Mouse (Mus musculus): ENCODE results near the gene Sarm1. TPM values are rescaled to one million over a fixed set of nuclear protein-coding genes. Genes with fewer than 3 reads are reported as not detected.

Sarm1 gene
- polyA plus RNA-seq, 1 experiment from 2014 or later: 37.0 TPM

GRCm38 (mm10) chr11:78528714-78529113 lies 31.2 kb upstream of the Sarm1 start:
- WGBS: 87% methylated on average over 9 of the region's 9 CpGs
- peaks cover 68% of the 10 kb centered on the region for H3K36me3 ChIP-seq
- H3K27me3 ChIP-seq (replicated peaks): no peaks in the 10 kb centered on the region
- 0 out of 2 replicates have a peak overlapping the region, but pooled peaks have one; percentile 1 for H3K9ac ChIP-seq
- no peak overlapping the region for H3K4me3 ChIP-seq
- no peaks in the 10 kb centered on the region for H3K9me3 ChIP-seq
- no peak overlapping the region for H3K4me2 ChIP-seq (replicated peaks)
- H3K4me1 ChIP-seq: no peaks in the 10 kb centered on the region
- no peak overlapping the region for H3K27ac ChIP-seq
- ATAC-seq (ENCODE audit: low FRiP score, low read depth): no peak

GRCm38 (mm10) chr11:78524838-78525237 lies 27.3 kb upstream of the Sarm1 start:
- H3K27ac ChIP-seq: no peak overlapping the region
- no peak overlapping the region for H3K4me2 ChIP-seq (replicated peaks)
- WGBS: 92% methylated on average over 2 of the region's 2 CpGs
- no peak for ATAC-seq (ENCODE audit: low FRiP score, low read depth)
- H3K4me3 ChIP-seq: no peak overlapping the region
- H3K9me3 ChIP-seq: no peaks in the 10 kb centered on the region
- no peaks in the 10 kb centered on the region for H3K4me1 ChIP-seq
- no peak overlapping the region for H3K9ac ChIP-seq
- H3K36me3 ChIP-seq: peaks cover 96% of the 10 kb centered on the region
- no peaks in the 10 kb centered on the region for H3K27me3 ChIP-seq (replicated peaks)

GRCm38 (mm10) chr11:78523241-78523955 lies 25.8 kb upstream of the Sarm1 start:
- 77% methylated on average over 9 of the region's 9 CpGs for WGBS
- no peak overlapping the region for H3K9ac ChIP-seq
- H3K36me3 ChIP-seq: peaks cover 95% of the 10 kb centered on the region
- no peak overlapping the region for H3K27ac ChIP-seq
- no peak for ATAC-seq (ENCODE audit: low FRiP score, low read depth)
- H3K4me2 ChIP-seq (replicated peaks): no peak overlapping the region
- H3K4me1 ChIP-seq: no peaks in the 10 kb centered on the region
- H3K4me3 ChIP-seq: no peak overlapping the region
- H3K27me3 ChIP-seq (replicated peaks): no peaks in the 10 kb centered on the region
- H3K9me3 ChIP-seq: no peaks in the 10 kb centered on the region

GRCm38 (mm10) chr11:78522481-78522997 lies 25.0 kb upstream of the Sarm1 start:
- Histone ChIP-seq H3K36me3 (peaks cover 95% of the 10 kb centered on the region), H3K4me1 (no peaks in the 10 kb centered on the region), H3K27me3 (replicated peaks) (no peaks in the 10 kb centered on the region), H3K9me3 (no peaks in the 10 kb centered on the region), H3K27ac (no peak overlapping the region), H3K4me3 (no peak overlapping the region), H3K4me2 (replicated peaks) (no peak overlapping the region), H3K9ac (no peak overlapping the region)
- no peak for ATAC-seq (ENCODE audit: low FRiP score, low read depth)
- 88% methylated on average over 1 of the region's 1 CpGs for WGBS

- Histone ChIP-seq H3K27ac (no peak overlapping the region), H3K4me1 (no peaks in the 10 kb centered on the region), H3K27me3 (replicated peaks) (no peaks in the 10 kb centered on the region), H3K9me3 (no peaks in the 10 kb centered on the region), H3K9ac (no peak overlapping the region), H3K36me3 (peaks cover 90% of the 10 kb centered on the region), H3K4me3 (no peak overlapping the region), H3K4me2 (replicated peaks) (no peak overlapping the region)
- 91% methylated on average over 3 of the region's 3 CpGs for WGBS
- ATAC-seq (ENCODE audit: low FRiP score, low read depth): no peak
Observed at GRCm38 (mm10) chr11:78521880-78522279, 24.3 kb upstream of the Sarm1 start.

- no peaks in the 10 kb centered on the region for H3K9me3 ChIP-seq
- H3K4me1 ChIP-seq: no peaks in the 10 kb centered on the region
- H3K36me3 ChIP-seq: peaks cover 87% of the 10 kb centered on the region
- H3K9ac ChIP-seq: no peak overlapping the region
- no peaks in the 10 kb centered on the region for H3K27me3 ChIP-seq (replicated peaks)
- H3K4me2 ChIP-seq (replicated peaks): no peak overlapping the region
- no peak for ATAC-seq (ENCODE audit: low FRiP score, low read depth)
- WGBS: 92% methylated on average over 10 of the region's 10 CpGs
- H3K27ac ChIP-seq: no peak overlapping the region
- H3K4me3 ChIP-seq: no peak overlapping the region
Observed at GRCm38 (mm10) chr11:78518931-78519330, 21.4 kb upstream of the Sarm1 start.

GRCm38 (mm10) chr11:78515549-78516325 lies 18.2 kb upstream of the Sarm1 start:
- Histone ChIP-seq H3K27ac (no peak overlapping the region), H3K36me3 (peaks cover 55% of the 10 kb centered on the region), H3K9ac (no peak overlapping the region), H3K4me2 (replicated peaks) (no peak overlapping the region), H3K9me3 (no peaks in the 10 kb centered on the region), H3K27me3 (replicated peaks) (no peaks in the 10 kb centered on the region), H3K4me3 (no peak overlapping the region), H3K4me1 (peaks cover 21% of the 10 kb centered on the region)
- WGBS: 62% methylated on average over 2 of the region's 2 CpGs
- no peak for ATAC-seq (ENCODE audit: low FRiP score, low read depth)

- H3K27me3 ChIP-seq (replicated peaks): no peaks in the 10 kb centered on the region
- peaks cover 41% of the 10 kb centered on the region for H3K36me3 ChIP-seq
- no peak overlapping the region for H3K9ac ChIP-seq
- WGBS: 79% methylated on average over 3 of the region's 3 CpGs
- ATAC-seq (ENCODE audit: low FRiP score, low read depth): no peak
- H3K4me2 ChIP-seq (replicated peaks): peak overlapping the region; percentile 90
- peaks cover 21% of the 10 kb centered on the region for H3K4me1 ChIP-seq
- no peak overlapping the region for H3K27ac ChIP-seq
- no peaks in the 10 kb centered on the region for H3K9me3 ChIP-seq
- H3K4me3 ChIP-seq: peak overlapping the region; percentile 89
Observed at GRCm38 (mm10) chr11:78513106-78513790, 15.7 kb upstream of the Sarm1 start.

GRCm38 (mm10) chr11:78512025-78512957 lies 14.7 kb upstream of the Sarm1 start, which contains the start of the genes Tmem199 and Poldip2:
Gene Tmem199 (minus strand): TSS chr11:78512172.
Gene Poldip2 (plus strand): TSS chr11:78512193.
- WGBS: 2% methylated on average over 65 of the region's 67 CpGs
- peaks cover 21% of the 10 kb centered on the region for H3K4me1 ChIP-seq
- peak within 1 kb of the TSS; percentile 90 for H3K4me2 ChIP-seq (replicated peaks)
- peak within 1 kb of the TSS; percentile 89 for H3K4me3 ChIP-seq
- H3K27ac ChIP-seq: peak within 1 kb of the TSS; percentile 59; the same call in 1 of the 2 replicates
- no peaks in the 10 kb centered on the region for H3K27me3 ChIP-seq (replicated peaks)
- peak; percentile 95 for ATAC-seq (ENCODE audit: low FRiP score, low read depth)
- H3K9me3 ChIP-seq: no peaks in the 10 kb centered on the region
- peaks cover 42% of the 10 kb centered on the region for H3K36me3 ChIP-seq
- peak within 1 kb of the TSS; percentile 92 for H3K9ac ChIP-seq

GRCm38 (mm10) chr11:78509148-78509547 lies 11.6 kb upstream of the Sarm1 start:
- WGBS: 86% methylated on average over 5 of the region's 5 CpGs
- no peak overlapping the region for H3K9ac ChIP-seq
- H3K4me1 ChIP-seq: peaks cover 21% of the 10 kb centered on the region
- H3K4me2 ChIP-seq (replicated peaks): no peak overlapping the region
- H3K4me3 ChIP-seq: no peak overlapping the region
- H3K36me3 ChIP-seq: peaks cover 31% of the 10 kb centered on the region
- no peak for ATAC-seq (ENCODE audit: low FRiP score, low read depth)
- no peaks in the 10 kb centered on the region for H3K9me3 ChIP-seq
- no peak overlapping the region for H3K27ac ChIP-seq
- H3K27me3 ChIP-seq (replicated peaks): no peaks in the 10 kb centered on the region

GRCm38 (mm10) chr11:78505430-78505829 lies 7.9 kb upstream of the Sarm1 start:
- no peak overlapping the region for H3K27ac ChIP-seq
- no peak overlapping the region for H3K9ac ChIP-seq
- peaks cover 11% of the 10 kb centered on the region for H3K27me3 ChIP-seq (replicated peaks)
- H3K4me1 ChIP-seq: no peaks in the 10 kb centered on the region
- H3K36me3 ChIP-seq: peaks cover 31% of the 10 kb centered on the region
- ATAC-seq (ENCODE audit: low FRiP score, low read depth): no peak
- no peak overlapping the region for H3K4me3 ChIP-seq
- WGBS: 78% methylated on average over 3 of the region's 3 CpGs
- H3K9me3 ChIP-seq: no peaks in the 10 kb centered on the region
- no peak overlapping the region for H3K4me2 ChIP-seq (replicated peaks)

Measured in neural tube, embryonic 12.5 days (tissue).